Mouse (Mus musculus) heart, embryonic 13.5 days (tissue): Measurements from ENCODE around the gene Adgre1. TPM values are rescaled to one million over a fixed set of nuclear protein-coding genes. Genes with fewer than 3 reads are reported as not detected.

Experiments used
- ATAC-seq: fragments of 200-750 bp; cut with Nextera tagmentation; 2 replicates; pipeline ENCODE4 v1.8.0; 2017; ENCODE audit warnings: moderate TSS enrichment; ENCODE audit not compliant: insufficient number of reproducible peaks, low FRiP score, low TSS enrichment; ENCODE audit errors: extremely low read depth
- H3K27ac ChIP-seq: fragments of 300-500 bp; sonication (generic); replicated peaks from 2 replicates; pipeline ENCODE4 v1.5.1; 2015; ENCODE audit warnings: moderate library complexity, mild to moderate bottlenecking, inconsistent platforms
- H3K27me3 ChIP-seq: fragments of 300-500 bp; sonication (generic); replicated peaks from 2 replicates; pipeline ENCODE4 v1.6.1; 2015; ENCODE audit warnings: mild to moderate bottlenecking, inconsistent platforms
- H3K36me3 ChIP-seq: fragments of 300-500 bp; sonication (generic); 2 replicates; pipeline ENCODE4 v1.6.1; 2015; ENCODE audit warnings: mild to moderate bottlenecking, inconsistent platforms
- H3K4me1 ChIP-seq: fragments of 300-500 bp; sonication (generic); 2 replicates; pipeline ENCODE4 v1.6.1; 2015; ENCODE audit warnings: inconsistent platforms
- H3K4me2 ChIP-seq: fragments of 300-500 bp; sonication (generic); 2 replicates; pipeline ENCODE4 v1.6.1; 2015; ENCODE audit warnings: inconsistent platforms, mild to moderate bottlenecking, moderate library complexity
- H3K4me3 ChIP-seq: fragments of 300-500 bp; sonication (generic); 2 replicates; pipeline ENCODE4 v1.5.1; 2015; ENCODE audit warnings: moderate library complexity, mild to moderate bottlenecking, inconsistent platforms
- H3K9ac ChIP-seq: fragments of 300-500 bp; sonication (generic); 2 replicates; pipeline ENCODE4 v1.6.1; 2015; ENCODE audit warnings: inconsistent platforms, mild to moderate bottlenecking, moderate library complexity
- H3K9me3 ChIP-seq: fragments of 300-500 bp; sonication (generic); 2 replicates; pipeline ENCODE4 v1.6.1; 2016; ENCODE audit warnings: inconsistent platforms
- WGBS: fragments of 180-500 bp; shearing (Covaris S2); methylation state at CpG from one replicate; pipeline ENCODE4 v1.1.7; 2015; ENCODE audit warnings: mixed read lengths; 5-methylcytosine and 5-hydroxymethylcytosine counted together
- polyA plus RNA-seq: library from polyadenylated mRNA; unstranded; fragments of >200 nt; fragmentation: Nextera tagmentation; extraction: Ambion mirVana; gene quantifications from 2 replicates; pipeline ENCODE4 v1.2.1, GENCODE M21; 2015

Gene Adgre1
- polyA plus RNA-seq, 1 experiment from 2014 or later, result 3.8 TPM

- no peak for ATAC-seq
- H3K27me3 ChIP-seq, result no peaks in the 10 kb centered on the region
- no peaks in the 10 kb centered on the region for H3K36me3 ChIP-seq
- WGBS, result 65% methylated on average over 9 of the region's 9 CpGs
- no peaks in the 10 kb centered on the region for H3K4me1 ChIP-seq
- no peak overlapping the region for H3K4me2 ChIP-seq
- 0 out of 2 replicates have a peak, but pooled peaks cover 3% of the 10 kb centered on the region for H3K9me3 ChIP-seq
- no peak overlapping the region for H3K4me3 ChIP-seq
- no peak overlapping the region for H3K27ac ChIP-seq
- H3K9ac ChIP-seq, result no peak overlapping the region
Measured at GRCm38 (mm10) chr17:57339298-57339697, 19.2 kb upstream of the Adgre1 start.

DNA sequence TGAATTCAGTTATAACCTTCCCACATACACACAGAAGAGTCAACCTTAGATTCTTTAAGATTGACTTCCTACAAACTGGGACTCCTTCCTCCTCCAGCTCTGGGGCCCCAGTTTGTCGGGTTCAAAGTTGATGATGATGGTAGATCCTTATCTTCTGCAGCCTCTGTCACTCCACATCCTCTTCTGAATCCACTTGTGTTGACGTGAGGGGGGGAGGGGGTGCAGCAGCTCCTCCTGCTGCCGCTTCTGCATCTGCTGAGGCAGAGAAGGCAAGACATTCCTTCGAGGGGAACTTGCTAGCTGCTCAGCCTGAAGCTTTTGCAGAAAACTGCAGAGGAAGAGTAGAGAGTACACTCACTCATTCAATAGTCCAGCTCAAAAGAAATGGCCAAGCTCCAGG is 16.9 kb upstream of the Adgre1 start:
- no peak overlapping the region for H3K4me2 ChIP-seq
- no peaks in the 10 kb centered on the region for H3K4me1 ChIP-seq
- WGBS, result 61% methylated on average over 4 of the region's 4 CpGs
- no peaks in the 10 kb centered on the region for H3K27me3 ChIP-seq
- H3K4me3 ChIP-seq, result no peak overlapping the region
- no peak overlapping the region for H3K27ac ChIP-seq
- no peaks in the 10 kb centered on the region for H3K36me3 ChIP-seq
- no peak for ATAC-seq
- 0 out of 2 replicates have a peak, but pooled peaks cover 3% of the 10 kb centered on the region for H3K9me3 ChIP-seq
- H3K9ac ChIP-seq, result no peak overlapping the region

- H3K27ac ChIP-seq, result no peak overlapping the region
- ATAC-seq, result no peak
Measured at GRCm38 (mm10) chr17:57344029-57344707, 14.3 kb upstream of the Adgre1 start.

DNA sequence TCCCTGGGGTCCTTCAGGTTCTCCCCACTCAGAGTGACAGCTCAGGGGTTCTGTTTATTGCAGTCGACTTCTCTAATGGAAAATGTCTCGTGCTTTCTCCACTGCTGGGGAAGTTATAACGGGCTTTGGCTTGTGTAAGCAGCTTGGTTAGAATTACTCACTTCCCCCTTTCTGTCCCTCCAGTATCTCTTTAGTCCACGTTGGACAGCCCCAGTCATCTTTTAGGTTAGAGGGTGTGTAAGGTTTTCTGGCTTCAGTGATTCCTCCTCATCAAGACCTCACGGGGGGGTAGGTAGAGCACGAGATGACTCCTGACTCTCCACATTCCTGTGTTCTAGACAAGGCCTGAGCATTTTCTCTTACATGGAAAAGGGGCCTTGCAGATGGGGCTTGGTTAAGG is 11.5 kb upstream of the Adgre1 start:
- no peak overlapping the region for H3K27ac ChIP-seq
- H3K9ac ChIP-seq, result no peak overlapping the region
- H3K9me3 ChIP-seq, result 0 out of 2 replicates have a peak, but pooled peaks cover 2% of the 10 kb centered on the region
- no peaks in the 10 kb centered on the region for H3K4me1 ChIP-seq
- no peak for ATAC-seq
- no peaks in the 10 kb centered on the region for H3K36me3 ChIP-seq
- WGBS, result 53% methylated on average over 6 of the region's 6 CpGs
- H3K4me2 ChIP-seq, result no peak overlapping the region
- H3K4me3 ChIP-seq, result no peak overlapping the region
- H3K27me3 ChIP-seq, result no peaks in the 10 kb centered on the region

More at GRCm38 (mm10) chr17:57344029-57344707, 14.3 kb upstream of the Adgre1 start:
- Histone ChIP-seq H3K27me3 (no peaks in the 10 kb centered on the region), H3K9ac (no peak overlapping the region), H3K4me3 (no peak overlapping the region), H3K36me3 (no peaks in the 10 kb centered on the region), H3K4me1 (no peaks in the 10 kb centered on the region), H3K9me3 (0 out of 2 replicates have a peak, but pooled peaks cover 3% of the 10 kb centered on the region), H3K4me2 (no peak overlapping the region)
- WGBS, result 59% methylated on average over 2 of the region's 2 CpGs

DNA sequence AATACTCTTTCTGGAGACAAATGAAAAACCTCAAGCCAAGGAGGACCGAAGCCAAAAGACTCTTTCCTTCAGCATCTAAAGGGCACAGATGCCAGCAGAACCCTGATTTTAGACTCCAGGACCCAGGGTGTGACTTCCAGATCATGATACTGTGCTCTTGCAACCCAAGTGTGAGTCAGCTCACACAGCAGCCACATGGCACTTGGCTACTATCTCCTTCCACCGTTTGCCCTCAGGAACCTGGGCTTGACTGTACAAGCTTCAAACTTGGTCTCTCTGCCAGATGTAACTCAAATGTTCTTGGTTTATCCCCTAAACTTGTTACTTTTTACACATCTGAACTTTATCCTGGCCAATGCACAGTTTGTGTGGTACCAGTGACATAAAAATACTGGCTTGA is 10.7 kb upstream of the Adgre1 start:
- H3K27ac ChIP-seq, result no peak overlapping the region
- WGBS, result 74% methylated on average over 2 of the region's 2 CpGs
- no peak overlapping the region for H3K9ac ChIP-seq
- H3K4me3 ChIP-seq, result no peak overlapping the region
- no peaks in the 10 kb centered on the region for H3K27me3 ChIP-seq
- no peak for ATAC-seq
- H3K4me1 ChIP-seq, result no peaks in the 10 kb centered on the region
- no peaks in the 10 kb centered on the region for H3K9me3 ChIP-seq
- H3K36me3 ChIP-seq, result no peaks in the 10 kb centered on the region
- H3K4me2 ChIP-seq, result no peak overlapping the region

GRCm38 (mm10) chr17:57349067-57349466 is 9.4 kb upstream of the Adgre1 start:
- no peak for ATAC-seq
- H3K4me1 ChIP-seq, result no peaks in the 10 kb centered on the region
- no peaks in the 10 kb centered on the region for H3K9me3 ChIP-seq
- H3K36me3 ChIP-seq, result no peaks in the 10 kb centered on the region
- no peaks in the 10 kb centered on the region for H3K27me3 ChIP-seq
- 69% methylated on average over 5 of the region's 5 CpGs for WGBS
- H3K27ac ChIP-seq, result no peak overlapping the region
- no peak overlapping the region for H3K4me2 ChIP-seq
- no peak overlapping the region for H3K9ac ChIP-seq
- H3K4me3 ChIP-seq, result no peak overlapping the region

DNA sequence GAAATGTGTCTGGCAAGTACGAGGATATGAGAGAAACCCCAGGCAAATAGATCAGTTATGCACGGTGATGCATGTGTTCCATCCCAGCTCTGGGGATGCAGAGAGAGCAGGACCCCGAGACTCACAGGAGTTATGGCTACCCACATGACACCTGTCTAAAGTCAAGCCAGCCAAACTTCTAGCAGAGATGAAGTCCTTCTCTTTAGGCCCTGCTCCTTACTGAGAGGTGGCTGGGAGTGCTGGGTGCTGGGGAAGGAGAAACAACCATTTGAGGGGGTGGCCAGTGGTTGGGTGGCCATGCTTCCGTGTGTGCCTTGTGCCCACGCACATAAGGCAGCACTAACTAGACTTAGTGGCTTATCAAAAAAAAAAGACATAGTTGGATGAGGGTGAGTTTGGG is 8.3 kb upstream of the Adgre1 start:
- Histone ChIP-seq H3K4me2 (no peak overlapping the region), H3K9ac (no peak overlapping the region), H3K27me3 (no peaks in the 10 kb centered on the region), H3K36me3 (no peaks in the 10 kb centered on the region), H3K27ac (no peak overlapping the region), H3K9me3 (no peaks in the 10 kb centered on the region), H3K4me3 (no peak overlapping the region), H3K4me1 (no peaks in the 10 kb centered on the region)
- WGBS, result 77% methylated on average over 5 of the region's 5 CpGs
- ATAC-seq, result no peak

DNA sequence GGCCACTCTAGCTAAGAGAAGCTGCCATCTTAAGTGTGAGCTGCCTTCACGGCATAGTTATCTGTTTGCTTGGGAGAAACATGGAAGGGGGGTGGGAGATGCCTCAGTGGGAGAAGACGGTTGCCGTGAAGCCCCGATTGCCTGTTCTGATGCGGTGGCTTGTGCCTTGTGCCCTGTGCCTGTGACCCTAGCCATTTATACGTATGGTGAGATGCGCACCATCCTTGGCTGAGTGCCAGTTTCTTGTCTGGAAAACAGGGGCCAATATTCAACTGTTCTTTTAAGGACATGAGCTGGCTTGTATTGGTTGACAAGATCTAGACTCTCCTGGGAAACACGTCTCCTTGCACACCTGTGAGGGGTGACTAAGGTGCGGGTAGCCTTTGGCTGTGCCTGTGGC is 7.4 kb upstream of the Adgre1 start:
- 84% methylated on average over 9 of the region's 9 CpGs for WGBS
- no peak overlapping the region for H3K27ac ChIP-seq
- no peaks in the 10 kb centered on the region for H3K27me3 ChIP-seq

GRCm38 (mm10) chr17:57359485-57360241 is 1.2 kb downstream of the Adgre1 start:
- no peaks in the 10 kb centered on the region for H3K27me3 ChIP-seq
- H3K4me2 ChIP-seq, result no peak overlapping the region
- no peak overlapping the region for H3K4me3 ChIP-seq
- no peak overlapping the region for H3K27ac ChIP-seq
- WGBS, result 74% methylated on average over 11 of the region's 11 CpGs
- H3K36me3 ChIP-seq, result no peaks in the 10 kb centered on the region
- H3K9ac ChIP-seq, result no peak overlapping the region
- ATAC-seq, result no peak
- H3K9me3 ChIP-seq, result no peaks in the 10 kb centered on the region
- no peaks in the 10 kb centered on the region for H3K4me1 ChIP-seq

More for the DNA sequence above, 7.4 kb upstream of the Adgre1 start:
- Histone ChIP-seq H3K4me1 (no peaks in the 10 kb centered on the region), H3K9ac (no peak overlapping the region), H3K4me2 (no peak overlapping the region), H3K36me3 (no peaks in the 10 kb centered on the region), H3K9me3 (no peaks in the 10 kb centered on the region), H3K4me3 (no peak overlapping the region)
- no peak for ATAC-seq

Other genes starting within 250 kb of the Adgre1 start
- not detected in 2 replicates for gene Cd70, start 208.9 kb upstream of the Adgre1 start, polyA plus RNA-seq
- gene Tnfsf14, start 164.5 kb upstream of the Adgre1 start, polyA plus RNA-seq, result 0.13 and 0.28 TPM in 2 replicates
- 1.6 and 4.0 TPM in 2 replicates for gene C3, start 130.6 kb upstream of the Adgre1 start, polyA plus RNA-seq
- 25.5 and 26.4 TPM in 2 replicates for gene Gpr108, start 110.2 kb upstream of the Adgre1 start, polyA plus RNA-seq
- 35.2 and 39.7 TPM in 2 replicates for gene Trip10, start 109.2 kb upstream of the Adgre1 start, polyA plus RNA-seq
- gene Vav1, start 79.6 kb upstream of the Adgre1 start, polyA plus RNA-seq, result 1.8 and 2.4 TPM in 2 replicates
- gene Vmn2r120, start 186.8 kb downstream of the Adgre1 start, polyA plus RNA-seq, result not detected in 2 replicates